Mouse (Mus musculus) midbrain, embryonic 12.5 days (tissue): Measurements from ENCODE around the gene Gm42669. TPM values are rescaled to one million over a fixed set of nuclear protein-coding genes. Genes with fewer than 3 reads are reported as not detected.

Source experiments
- ATAC-seq: fragments of 200-750 bp; cut with Nextera tagmentation; 2 replicates; pipeline ENCODE4 v1.8.0; 2017; ENCODE audit warnings: low read depth, moderate TSS enrichment, moderate library complexity; ENCODE audit not compliant: low FRiP score
- H3K27ac ChIP-seq: fragments of 300-500 bp; sonication (generic); replicated peaks from 2 replicates; pipeline ENCODE4 v1.5.1; 2016; ENCODE audit warnings: mild to moderate bottlenecking
- H3K27me3 ChIP-seq: fragments of 300-500 bp; sonication (generic); 2 replicates; pipeline ENCODE4 v1.6.1; 2016; ENCODE audit warnings: mild to moderate bottlenecking
- H3K36me3 ChIP-seq: fragments of 300-500 bp; sonication (generic); 2 replicates; pipeline ENCODE4 v1.6.1; 2016
- H3K4me1 ChIP-seq: fragments of 300-500 bp; sonication (generic); 2 replicates; pipeline ENCODE4 v1.6.1; 2016
- H3K4me2 ChIP-seq: fragments of 300-500 bp; sonication (generic); replicated peaks from 2 replicates; pipeline ENCODE4 v1.6.1; 2016; ENCODE audit warnings: mild to moderate bottlenecking, moderate library complexity
- H3K4me3 ChIP-seq: fragments of 300-500 bp; sonication (generic); 2 replicates; pipeline ENCODE4 v1.5.1; 2016; ENCODE audit warnings: mild to moderate bottlenecking
- H3K9ac ChIP-seq: fragments of 300-500 bp; sonication (generic); replicated peaks from 2 replicates; pipeline ENCODE4 v1.6.1; 2016; ENCODE audit warnings: mild to moderate bottlenecking, moderate library complexity
- H3K9me3 ChIP-seq: fragments of 300-500 bp; sonication (generic); 2 replicates; pipeline ENCODE4 v1.6.1; 2016; ENCODE audit warnings: mild to moderate bottlenecking
- WGBS: fragments of 180-500 bp; shearing (Covaris S2); methylation state at CpG from one replicate; pipeline ENCODE4 v1.1.7; 2016; 5-methylcytosine and 5-hydroxymethylcytosine counted together
- polyA plus RNA-seq: library from polyadenylated mRNA; unstranded; fragments of >200 nt; fragmentation: Nextera tagmentation; extraction: Ambion mirVana; gene quantifications from 2 replicates; pipeline ENCODE4 v1.2.1, GENCODE M21; 2016

Gene Gm42669
- polyA plus RNA-seq, 1 experiment from 2014 or later, result 0.27 TPM

- Histone ChIP-seq H3K27me3 (no peaks in the 10 kb centered on the region), H3K27ac (no peak overlapping the region; the same call in 1 of the 2 replicates), H3K9me3 (no peaks in the 10 kb centered on the region), H3K4me3 (peak overlapping the region; percentile 55), H3K4me1 (peaks cover 8% of the 10 kb centered on the region; the same call in 1 of the 2 replicates), H3K9ac (peak overlapping the region; percentile 77), H3K4me2 (peak overlapping the region; percentile 66), H3K36me3 (peaks cover 20% of the 10 kb centered on the region)
- no peak for ATAC-seq
- WGBS, result 21% methylated on average over 4 of the region's 4 CpGs
These were observed 91.0 kb downstream of the Gm42669 start for GRCm38 (mm10) chr5:107598380-107598779.

GRCm38 (mm10) chr5:107611224-107611623 is 103.8 kb downstream of the Gm42669 start:
- Histone ChIP-seq H3K4me1 (no peaks in the 10 kb centered on the region), H3K9me3 (no peaks in the 10 kb centered on the region), H3K4me2 (no peak overlapping the region), H3K9ac (no peak overlapping the region), H3K27ac (no peak overlapping the region), H3K27me3 (no peaks in the 10 kb centered on the region), H3K36me3 (peaks cover 33% of the 10 kb centered on the region), H3K4me3 (no peak overlapping the region)
- 1% methylated on average over 2 of the region's 2 CpGs for WGBS
- no peak for ATAC-seq

GRCm38 (mm10) chr5:107617986-107618385 is 110.6 kb downstream of the Gm42669 start:
- H3K27me3 ChIP-seq, result no peaks in the 10 kb centered on the region
- peaks cover 28% of the 10 kb centered on the region for H3K36me3 ChIP-seq
- no peak overlapping the region for H3K4me2 ChIP-seq
- no peaks in the 10 kb centered on the region for H3K9me3 ChIP-seq
- no peak for ATAC-seq
- no peaks in the 10 kb centered on the region for H3K4me1 ChIP-seq
- no peak overlapping the region for H3K27ac ChIP-seq
- WGBS, result 85% methylated on average over 6 of the region's 6 CpGs
- no peak overlapping the region for H3K4me3 ChIP-seq
- H3K9ac ChIP-seq, result no peak overlapping the region

GRCm38 (mm10) chr5:107621327-107621726 is 113.9 kb downstream of the Gm42669 start:
- Histone ChIP-seq H3K36me3 (peaks cover 21% of the 10 kb centered on the region), H3K27me3 (no peaks in the 10 kb centered on the region), H3K4me1 (no peaks in the 10 kb centered on the region), H3K9me3 (no peaks in the 10 kb centered on the region), H3K4me3 (no peak overlapping the region), H3K9ac (no peak overlapping the region), H3K27ac (no peak overlapping the region), H3K4me2 (no peak overlapping the region)
- ATAC-seq, result no peak
- WGBS, result 97% methylated on average over 3 of the region's 3 CpGs

Other genes starting within 250 kb of the Gm42669 start
- gene Tgfbr3, start 218.0 kb upstream of the Gm42669 start, polyA plus RNA-seq, result 7.8 and 10.3 TPM in 2 replicates
- gene Brdt, start 176.5 kb upstream of the Gm42669 start, polyA plus RNA-seq, result 1.3 and 2.4 TPM in 2 replicates
- gene Ephx4, start 104.9 kb upstream of the Gm42669 start, polyA plus RNA-seq, result 0.83 and 0.84 TPM in 2 replicates
- not detected in 2 replicates for gene Lpcat2b, start 76.1 kb upstream of the Gm42669 start, polyA plus RNA-seq
- gene Btbd8, start 69.6 kb upstream of the Gm42669 start, polyA plus RNA-seq, result 11.6 and 13.6 TPM in 2 replicates
- gene 1700028K03Rik, start 27.1 kb downstream of the Gm42669 start, polyA plus RNA-seq, result 0.17 and 0.25 TPM in 2 replicates
- gene Rpap2, start 89.8 kb downstream of the Gm42669 start, polyA plus RNA-seq, result 19.1 and 21.5 TPM in 2 replicates
- 33.4 and 37.7 TPM in 2 replicates for gene Glmn, start 90.3 kb downstream of the Gm42669 start, polyA plus RNA-seq
- gene Gfi1, start 218.4 kb downstream of the Gm42669 start, polyA plus RNA-seq, result 0.08 TPM in 1 of 2 replicates, not detected in the other